Mouse (Mus musculus) R1 (cell line): ENCODE data around the gene Pdlim5.

Source experiments
- DNase-seq: peaks from one replicate; pipeline ENCODE4 v3.0.0-alpha.2; 2018; ENCODE audit warnings: low read depth, low spot score

Gene Pdlim5

DNA sequence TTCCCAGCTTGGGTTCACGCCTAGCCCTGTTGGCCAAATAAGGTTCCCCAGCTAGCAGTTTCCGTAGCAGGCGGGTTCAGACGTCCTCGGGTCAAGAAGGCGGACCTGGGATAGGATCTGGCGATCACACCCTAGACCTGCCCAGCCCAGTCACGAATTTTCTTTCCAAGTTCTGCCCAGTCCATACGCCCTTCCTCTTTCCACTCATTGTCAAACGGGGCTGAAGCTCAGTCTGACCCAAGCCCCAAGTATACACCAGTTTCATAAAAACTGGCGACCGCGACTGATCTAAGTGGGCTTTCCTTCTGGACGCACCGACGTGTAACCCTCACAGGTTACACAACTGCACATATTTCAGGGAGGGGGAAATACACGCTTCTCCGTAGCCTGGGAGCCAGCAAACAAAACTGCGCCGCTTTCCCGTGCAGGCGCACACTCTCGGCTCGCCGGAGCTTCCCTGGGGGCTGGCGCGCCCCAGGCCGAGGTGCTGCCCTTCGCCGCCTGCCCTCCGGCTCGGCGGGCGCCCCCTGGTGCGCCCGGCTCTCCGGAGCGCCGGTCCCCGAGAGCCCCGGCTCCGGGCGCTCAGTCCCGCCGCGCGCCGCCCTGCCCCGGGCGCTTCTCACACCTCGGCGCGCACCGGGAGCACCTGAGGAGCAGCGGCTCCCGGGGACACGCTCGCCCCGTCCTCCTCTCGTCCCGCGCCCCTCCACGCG, 544 bp downstream of the Pdlim5 start:
- DNase-seq = peak; percentile 85

- no peak for DNase-seq
These were observed 1.5 kb downstream of the Pdlim5 start for GRCm38 (mm10) chr3:142394000-142394411.

GRCm38 (mm10) chr3:142391531-142391930, 4.0 kb downstream of the Pdlim5 start:
- DNase-seq = no peak

- DNase-seq = no peak
These were observed 5.2 kb downstream of the Pdlim5 start for GRCm38 (mm10) chr3:142390288-142390687.

DNA sequence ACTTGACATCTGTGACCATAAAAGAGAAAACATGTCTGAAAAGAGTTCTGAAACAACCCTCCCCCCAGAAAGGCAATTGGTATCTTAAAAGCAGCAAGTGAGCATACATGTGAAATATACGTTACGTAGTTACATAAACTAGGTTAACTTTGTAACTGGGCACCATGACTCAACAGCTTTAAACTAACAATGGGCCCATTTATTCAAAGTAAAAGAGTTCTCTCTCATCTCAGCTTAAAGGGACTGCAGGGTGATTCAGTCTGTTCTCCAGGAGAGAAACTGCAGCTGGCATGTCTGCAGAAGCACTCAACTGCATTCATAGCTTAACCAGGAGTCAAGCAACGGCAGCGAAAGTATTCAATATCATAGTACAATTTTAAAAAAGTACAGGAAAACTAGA, 7.3 kb downstream of the Pdlim5 start:
- no peak for DNase-seq

DNA sequence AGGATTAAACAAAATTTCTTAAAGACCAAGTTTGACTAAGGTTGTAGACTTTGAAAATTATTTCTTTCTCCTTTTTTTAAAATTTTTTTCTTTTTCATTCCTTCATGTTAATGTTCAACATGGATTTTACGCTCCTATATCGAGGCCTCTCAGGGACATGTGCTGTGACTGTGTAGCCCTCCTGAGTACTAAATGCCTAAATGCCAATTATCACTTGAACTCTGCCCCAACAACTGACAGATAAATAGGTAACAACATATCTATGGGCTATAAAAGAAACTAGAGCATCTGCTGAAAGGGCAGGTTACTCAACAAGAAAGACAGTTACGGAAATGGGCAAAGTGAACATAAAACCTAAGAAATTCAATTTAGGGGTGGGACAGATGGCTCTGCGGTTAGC, 9.0 kb downstream of the Pdlim5 start:
- no peak for DNase-seq

DNA sequence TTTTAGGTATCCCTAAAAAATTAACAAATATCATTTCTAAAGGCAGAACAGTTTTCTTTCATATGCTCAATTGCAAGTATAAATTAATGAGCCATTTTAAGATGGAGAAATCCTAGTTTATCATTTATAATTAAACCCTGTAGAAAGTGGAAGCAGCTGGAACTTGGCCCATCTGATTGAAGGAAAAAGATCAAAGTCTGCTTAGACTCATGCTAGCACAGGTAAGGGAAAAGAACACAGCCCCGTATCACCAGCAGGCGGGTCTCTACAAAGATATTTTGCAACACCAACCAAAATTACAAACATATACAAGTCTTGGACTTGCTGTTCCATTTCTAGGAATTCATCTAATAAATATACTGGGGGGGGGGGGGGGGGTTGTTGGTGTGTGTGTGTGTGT, 9.8 kb downstream of the Pdlim5 start:
- no peak for DNase-seq

- no peak for DNase-seq
These were observed 18.9 kb downstream of the Pdlim5 start for GRCm38 (mm10) chr3:142376638-142377037.

DNA sequence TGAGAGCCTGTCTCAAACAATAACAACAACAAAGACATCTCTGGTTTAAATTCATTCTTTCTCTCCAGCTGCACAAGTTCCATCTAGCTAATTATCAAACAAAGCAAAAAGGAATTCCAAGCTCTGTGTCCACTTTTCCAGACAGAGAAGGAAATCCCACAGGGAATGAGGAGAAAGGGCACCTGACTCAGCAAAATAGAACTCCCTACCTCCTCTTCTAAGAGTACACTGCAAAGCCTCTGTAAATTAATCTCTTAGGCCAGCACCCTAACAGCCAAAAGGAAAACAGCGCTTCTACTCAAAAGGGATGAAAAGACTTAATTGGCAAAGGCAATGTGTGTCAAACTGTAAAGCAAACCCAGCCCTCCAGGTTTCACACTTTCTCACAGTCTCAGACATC, 20.4 kb downstream of the Pdlim5 start:
- DNase-seq = no peak

DNA sequence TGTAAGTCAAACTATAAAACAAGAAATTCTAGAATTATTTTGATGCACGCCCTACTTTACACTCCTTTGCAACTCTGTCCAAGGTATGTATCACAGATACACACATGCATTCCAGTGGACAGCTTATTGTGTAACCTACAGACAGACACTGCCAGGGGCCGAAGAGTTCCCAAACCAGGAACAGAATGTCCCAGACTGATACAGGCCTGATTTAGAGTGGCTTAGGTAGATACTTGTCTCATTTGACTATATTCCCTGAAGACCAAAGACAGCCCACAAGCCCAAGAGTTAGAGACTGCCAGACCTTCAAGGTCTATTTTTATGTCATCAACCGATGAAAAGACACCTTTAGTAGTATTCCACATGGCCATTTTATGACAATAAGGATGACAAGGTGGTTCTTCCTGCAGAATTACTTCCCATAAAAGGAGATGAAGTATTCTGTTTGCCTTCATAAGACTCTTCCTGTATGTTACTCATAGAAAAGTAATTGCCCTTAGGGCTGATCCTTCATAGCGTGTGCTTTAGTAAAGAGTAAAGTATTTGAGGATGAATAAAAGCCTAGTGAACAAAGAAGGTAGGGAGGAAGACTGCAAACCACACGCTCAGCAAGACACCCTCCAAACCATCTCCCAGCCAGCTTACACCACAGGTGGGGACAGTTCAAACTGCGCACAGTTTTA, 22.9 kb downstream of the Pdlim5 start:
- no peak for DNase-seq

DNA sequence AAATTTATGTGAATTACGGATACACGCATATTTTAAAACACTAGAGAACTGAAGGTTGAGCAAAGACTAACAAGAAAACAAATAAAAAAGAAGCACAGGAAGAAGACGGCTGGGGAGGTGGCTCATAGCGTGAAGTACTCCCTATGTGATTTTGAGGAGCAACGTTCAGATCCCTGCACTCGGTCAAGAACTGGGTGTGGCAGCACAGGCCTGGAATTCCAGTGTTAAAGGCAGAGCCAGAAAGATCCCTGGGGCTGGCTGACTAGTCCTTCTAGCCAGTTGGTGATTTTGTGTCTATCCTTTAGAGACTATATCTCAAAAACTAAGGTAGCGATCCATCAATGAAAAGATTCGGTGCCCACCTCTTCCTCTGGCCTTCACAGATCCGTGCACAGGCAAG, 27.1 kb downstream of the Pdlim5 start:
- peak; percentile 82 for DNase-seq

DNA sequence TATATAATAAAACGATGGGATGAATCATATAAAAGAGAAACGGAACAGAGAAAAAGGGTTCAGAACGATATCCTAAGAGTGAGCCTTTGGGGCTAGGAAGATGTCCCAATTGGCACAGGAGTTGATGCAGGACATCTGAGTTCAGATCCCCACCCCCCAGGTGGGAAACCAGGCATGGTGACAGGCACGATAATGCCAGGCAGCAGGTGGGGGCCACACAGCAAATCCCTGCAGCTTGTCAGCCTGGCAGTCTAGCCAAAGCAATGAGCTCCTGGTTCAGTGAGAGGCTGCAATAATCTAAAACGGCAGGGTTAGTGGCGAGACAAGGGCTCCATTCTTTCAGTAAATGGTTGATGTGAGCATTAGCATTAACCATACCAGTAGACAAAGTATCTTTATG, 33.4 kb downstream of the Pdlim5 start:
- no peak for DNase-seq

GRCm38 (mm10) chr3:142358951-142359350, 36.5 kb downstream of the Pdlim5 start:
- DNase-seq = no peak

DNA sequence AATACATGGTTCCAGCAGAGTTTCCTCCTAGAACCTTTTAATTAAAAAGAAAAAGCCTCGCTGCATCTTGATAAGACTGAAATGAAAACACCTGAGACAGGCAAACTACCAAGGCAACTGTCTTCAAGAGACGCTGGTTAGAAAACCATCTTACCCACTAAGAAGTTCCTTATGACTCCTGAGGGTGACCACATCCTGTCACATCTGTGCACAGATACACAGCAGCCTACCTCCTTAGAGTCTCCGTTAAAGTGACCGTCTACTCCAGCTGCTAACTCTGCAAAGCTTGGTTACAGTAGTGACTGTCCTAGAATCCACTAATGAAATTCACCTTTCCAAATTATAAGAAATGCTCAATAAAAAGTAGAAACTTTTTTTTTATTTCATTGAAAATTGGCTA, 38.8 kb downstream of the Pdlim5 start:
- no peak for DNase-seq

- DNase-seq = no peak
These were observed 42.3 kb downstream of the Pdlim5 start for GRCm38 (mm10) chr3:142353218-142353617.

DNA sequence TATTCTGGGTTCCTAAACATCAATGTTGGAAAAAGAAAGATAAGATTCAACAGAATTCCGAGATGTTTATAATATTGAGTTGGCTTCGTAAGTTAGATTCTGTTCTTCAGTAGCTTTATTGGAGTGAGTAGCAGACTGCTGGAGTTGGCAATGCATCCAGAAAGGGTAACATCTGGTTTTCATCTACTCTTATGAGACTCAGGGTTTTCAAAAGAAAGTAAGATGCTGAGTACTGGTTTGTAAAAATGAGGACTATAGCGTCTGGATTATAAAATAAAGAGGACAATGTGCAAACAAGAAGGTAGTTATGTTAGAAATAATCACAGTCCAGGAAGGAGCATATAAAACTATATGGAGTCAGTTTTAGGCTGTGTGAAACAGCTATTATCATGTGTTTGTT, 45.0 kb downstream of the Pdlim5 start:
- no peak for DNase-seq

GRCm38 (mm10) chr3:142348816-142349631, 46.5 kb downstream of the Pdlim5 start:
- DNase-seq = peak; percentile 88

GRCm38 (mm10) chr3:142346261-142346660, 49.2 kb downstream of the Pdlim5 start:
- no peak for DNase-seq

GRCm38 (mm10) chr3:142345235-142346125, 50.0 kb downstream of the Pdlim5 start:
- DNase-seq = no peak

GRCm38 (mm10) chr3:142343786-142344185, 51.7 kb downstream of the Pdlim5 start:
- no peak for DNase-seq

GRCm38 (mm10) chr3:142340701-142341100, 54.8 kb downstream of the Pdlim5 start:
- no peak for DNase-seq
